Mouse (Mus musculus) olfactory bulb, adult 2 months (tissue): ENCODE measurements around the gene Usp1.

Source experiments
- CTCF ChIP-seq: fragments of 200-500 bp; IDR thresholded peaks from 2 replicates; pipeline ENCODE4 v1.5.1; 2012; ENCODE audit warnings: low read depth, mild to moderate bottlenecking, low read length, moderate library complexity; ENCODE audit not compliant: insufficient read depth
- POLR2A ChIP-seq: fragments of 200-500 bp; IDR thresholded peaks from 2 replicates; pipeline ENCODE4 v1.6.1; 2012; ENCODE audit warnings: mild to moderate bottlenecking, low read depth, low read length, moderate library complexity; ENCODE audit not compliant: insufficient read depth

DNA sequence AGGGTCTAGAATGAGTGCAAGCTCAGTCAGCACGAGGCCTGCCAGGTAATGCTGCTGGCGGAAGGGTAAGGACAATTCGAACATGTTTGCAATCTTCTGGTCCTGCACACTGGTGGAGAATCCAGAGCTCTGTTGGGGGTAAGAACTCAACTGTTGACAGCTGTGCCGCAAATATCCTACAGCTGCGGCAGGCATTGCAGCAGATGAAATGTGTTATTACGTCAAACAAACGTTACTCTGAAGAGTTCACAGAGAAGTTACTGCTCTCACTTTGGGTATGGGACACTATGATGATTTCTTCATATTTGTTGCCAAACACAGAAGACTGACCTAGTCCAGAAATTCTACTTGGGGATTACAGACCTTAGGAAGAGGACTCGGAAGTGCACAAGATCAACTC lies 61.1 kb downstream of the Usp1 start:
- TF ChIP-seq POLR2A (no peak), CTCF (no peak)
